Mouse (Mus musculus) C2C12 (cell line): ENCODE measurements around the gene Lman2l. TPM values are rescaled to one million over a fixed set of nuclear protein-coding genes. Genes with fewer than 3 reads are reported as not detected.

Experiments
- H3K27me3 ChIP-seq: one replicate; pipeline ENCODE4 v1.6.1; 2011; ENCODE audit not compliant: control insufficient read depth, insufficient read depth, insufficient read length
- H3K36me3 ChIP-seq: one replicate; pipeline ENCODE4 v1.6.1; 2011; ENCODE audit not compliant: control insufficient read depth, insufficient read depth
- H3K4me3 ChIP-seq: one replicate; pipeline ENCODE4 v1.5.1; 2011; ENCODE audit warnings: mild to moderate bottlenecking, control low read depth; ENCODE audit not compliant: poor library complexity, insufficient read depth, severe bottlenecking
- H3K79me2 ChIP-seq: one replicate; pipeline ENCODE4 v1.6.1; 2011; ENCODE audit not compliant: control insufficient read depth, insufficient read depth
- H3K79me3 ChIP-seq: one replicate; pipeline ENCODE4 v1.6.1; 2011; ENCODE audit warnings: low read depth, control low read depth
- H3ac ChIP-seq: one replicate; pipeline ENCODE3; 2011; ENCODE audit warnings: low read depth; ENCODE audit not compliant: control insufficient read depth, insufficient read length
- CEBPB ChIP-seq: IDR thresholded peaks from one replicate; pipeline ENCODE4 v1.6.1; 2011; ENCODE audit warnings: low read depth, mild to moderate bottlenecking, control low read depth, moderate library complexity
- CTCF ChIP-seq: IDR thresholded peaks from one replicate; pipeline ENCODE4 v1.5.1; 2011; ENCODE audit not compliant: control insufficient read depth, insufficient read depth, insufficient read length
- FOSL1 ChIP-seq: IDR thresholded peaks from one replicate; pipeline ENCODE4 v1.8.0; 2011; ENCODE audit warnings: mild to moderate bottlenecking, low read length; ENCODE audit not compliant: poor library complexity, insufficient read depth, severe bottlenecking
- MAX ChIP-seq: IDR thresholded peaks from one replicate; pipeline ENCODE4 v1.6.1; 2011; ENCODE audit warnings: mild to moderate bottlenecking, control low read depth
- MYOD1 ChIP-seq: IDR thresholded peaks from one replicate; pipeline ENCODE4 v1.6.1; 2011; ENCODE audit warnings: low read depth; ENCODE audit not compliant: control insufficient read depth, insufficient read length
- MYOG ChIP-seq: IDR thresholded peaks from one replicate; pipeline ENCODE4 v1.6.1; 2011; ENCODE audit not compliant: control insufficient read depth, insufficient read length; ENCODE audit errors: extremely low read depth
- USF1 ChIP-seq: IDR thresholded peaks from one replicate; pipeline ENCODE4 v1.6.1; 2011; ENCODE audit warnings: low read depth, mild to moderate bottlenecking, control low read depth, moderate library complexity
- polyA plus RNA-seq: library from polyadenylated mRNA; unstranded; fragments of >200 nt; fragmentation: generic; extraction: Trizol; gene quantifications from one replicate; pipeline ENCODE4 v1.2.1, GENCODE M21; 2012; ENCODE audit warnings: missing spikeins

Gene Lman2l
- polyA plus RNA-seq, 1 experiment, result 14.3 TPM

DNA sequence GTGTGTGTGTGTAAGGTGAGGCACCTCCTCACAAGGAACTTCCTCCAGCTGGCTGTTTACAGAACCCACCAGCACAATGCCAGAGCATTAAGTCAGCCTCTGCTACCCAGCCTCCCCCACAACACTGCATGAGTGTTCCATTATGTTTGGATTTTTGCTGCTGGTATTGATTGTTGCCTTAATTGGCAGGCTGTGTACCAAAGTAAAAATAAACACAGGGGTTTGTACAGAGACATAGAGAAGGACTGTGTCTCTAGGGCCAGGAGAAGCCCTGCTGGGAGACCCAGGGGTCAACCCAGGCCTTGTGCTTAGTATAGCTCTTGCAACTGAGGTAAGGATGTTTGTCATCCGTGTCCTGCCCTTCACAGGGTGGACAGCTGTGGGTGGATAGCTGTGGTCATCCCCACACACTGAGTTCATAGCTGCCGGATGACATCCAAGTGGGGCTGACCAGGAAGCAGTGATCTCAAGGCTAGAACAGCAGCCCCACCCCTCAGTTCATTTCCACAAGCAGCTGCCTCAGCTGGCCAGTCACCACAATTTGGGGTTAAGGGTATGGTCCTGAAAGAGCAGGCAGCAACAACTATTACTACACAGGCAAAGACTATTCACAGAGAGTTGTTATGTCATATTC is 24.9 kb upstream of the Lman2l start:
- H3K79me3 ChIP-seq, result peaks cover 19% of the 10 kb centered on the region
- no peak overlapping the region for H3K4me3 ChIP-seq
- no peaks in the 10 kb centered on the region for H3K27me3 ChIP-seq
- H3K36me3 ChIP-seq, result no peaks in the 10 kb centered on the region
- H3ac ChIP-seq, result no peak overlapping the region
- TF ChIP-seq CEBPB (no peak), MYOD1 (peak; percentile 90)
- H3K79me2 ChIP-seq, result peaks cover 32% of the 10 kb centered on the region

GRCm38 (mm10) chr1:36467446-36467845 is 22.4 kb upstream of the Lman2l start:
- TF ChIP-seq MAX, result no peak
- no peak for TF ChIP-seq MYOG
- no peak for TF ChIP-seq CTCF
- TF ChIP-seq FOSL1, result no peak
- TF ChIP-seq CEBPB, result no peak
- no peak for TF ChIP-seq MYOD1
- TF ChIP-seq USF1, result no peak
- Histone ChIP-seq H3K36me3 (no peaks in the 10 kb centered on the region), H3K79me3 (peaks cover 2% of the 10 kb centered on the region), H3K4me3 (no peak overlapping the region), H3K27me3 (no peaks in the 10 kb centered on the region), H3ac (no peak overlapping the region), H3K79me2 (peaks cover 7% of the 10 kb centered on the region)

DNA sequence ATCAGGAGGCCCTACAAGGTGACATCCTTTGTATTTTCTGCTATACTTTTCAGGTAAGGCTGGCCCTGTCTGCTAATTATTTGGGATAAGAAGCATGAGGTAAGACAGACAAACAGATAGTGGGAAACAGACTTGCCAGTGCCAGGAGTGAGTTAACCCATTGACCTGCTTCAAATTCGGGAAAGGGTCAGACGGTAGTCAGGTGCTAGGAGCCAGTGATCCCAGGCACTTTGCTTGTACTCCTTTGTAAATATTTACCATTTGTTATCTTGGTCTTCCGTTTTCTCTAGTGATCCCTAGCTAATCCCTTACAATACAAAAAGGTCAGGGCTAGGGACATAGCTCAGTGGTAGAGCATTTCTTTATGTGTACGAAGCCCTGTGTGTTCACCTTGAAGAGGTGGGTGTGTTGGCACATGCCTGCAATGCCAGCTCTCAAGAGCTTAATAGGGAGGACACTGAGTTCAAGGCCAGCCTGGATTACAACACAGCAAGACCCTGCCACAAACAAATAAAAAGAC is 20.6 kb upstream of the Lman2l start:
- no peaks in the 10 kb centered on the region for H3K36me3 ChIP-seq
- no peaks in the 10 kb centered on the region for H3K27me3 ChIP-seq
- TF ChIP-seq FOSL1 (no peak), MYOD1 (no peak), MAX (no peak), CTCF (no peak), MYOG (no peak), USF1 (no peak), CEBPB (no peak)
- H3K79me3 ChIP-seq, result no peaks in the 10 kb centered on the region
- H3K79me2 ChIP-seq, result no peaks in the 10 kb centered on the region
- no peak overlapping the region for H3ac ChIP-seq
- no peak overlapping the region for H3K4me3 ChIP-seq

GRCm38 (mm10) chr1:36461829-36462228 is 16.8 kb upstream of the Lman2l start:
- Histone ChIP-seq H3K36me3 (no peaks in the 10 kb centered on the region), H3K4me3 (no peak overlapping the region), H3K27me3 (no peaks in the 10 kb centered on the region), H3ac (no peak overlapping the region), H3K79me2 (no peaks in the 10 kb centered on the region), H3K79me3 (no peaks in the 10 kb centered on the region)
- TF ChIP-seq MYOD1 (no peak), CEBPB (no peak), MAX (no peak), CTCF (no peak), MYOG (no peak), FOSL1 (no peak), USF1 (no peak)

- H3K79me3 ChIP-seq, result no peaks in the 10 kb centered on the region
- H3K4me3 ChIP-seq, result no peak overlapping the region
- H3K79me2 ChIP-seq, result no peaks in the 10 kb centered on the region
- no peaks in the 10 kb centered on the region for H3K36me3 ChIP-seq
- H3K27me3 ChIP-seq, result no peaks in the 10 kb centered on the region
- no peak overlapping the region for H3ac ChIP-seq
- TF ChIP-seq CTCF (no peak), CEBPB (no peak), MYOD1 (no peak), MAX (no peak), MYOG (no peak), USF1 (no peak), FOSL1 (no peak)
Observed at GRCm38 (mm10) chr1:36458169-36458568, 13.1 kb upstream of the Lman2l start.

DNA sequence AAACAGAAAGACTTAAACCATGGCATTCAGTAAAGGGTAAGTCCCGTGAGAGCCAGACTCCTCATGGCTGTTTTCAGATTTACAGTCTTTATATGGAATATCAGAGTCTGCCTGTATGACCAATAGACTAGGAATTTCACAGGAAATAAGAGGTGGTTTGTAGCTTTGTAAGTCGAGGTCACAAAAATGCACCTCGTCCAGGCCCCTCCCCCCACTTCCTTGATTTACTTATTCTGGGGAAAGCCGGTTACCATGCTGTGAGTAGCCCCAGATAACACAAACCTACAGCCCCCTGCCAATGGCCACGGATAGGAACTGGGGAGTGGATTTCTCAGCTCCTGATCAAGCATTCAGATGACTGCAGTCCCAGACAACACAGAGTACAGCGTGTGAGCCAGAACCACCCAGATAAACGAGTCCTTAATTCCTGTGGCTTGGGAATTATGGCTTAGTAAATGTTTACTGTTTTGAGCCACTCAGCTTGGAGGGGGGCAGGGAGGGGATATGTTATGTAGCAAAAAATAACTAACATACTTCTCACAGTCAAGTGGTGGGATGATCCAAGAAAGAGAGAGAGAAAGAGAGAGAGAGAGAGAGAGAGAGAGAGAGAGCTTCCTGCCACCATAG is 12.4 kb upstream of the Lman2l start:
- no peak overlapping the region for H3ac ChIP-seq
- no peak for TF ChIP-seq CTCF
- no peak for TF ChIP-seq USF1
- TF ChIP-seq MYOD1, result no peak
- no peak for TF ChIP-seq FOSL1
- no peak for TF ChIP-seq CEBPB
- TF ChIP-seq MAX, result no peak
- TF ChIP-seq MYOG, result no peak
- H3K27me3 ChIP-seq, result no peaks in the 10 kb centered on the region
- no peaks in the 10 kb centered on the region for H3K36me3 ChIP-seq
- no peaks in the 10 kb centered on the region for H3K79me2 ChIP-seq
- H3K4me3 ChIP-seq, result no peak overlapping the region
- no peaks in the 10 kb centered on the region for H3K79me3 ChIP-seq
